Mouse (Mus musculus): Measurements from ENCODE around the gene Elmod2. TPM values are rescaled to one million over a fixed set of nuclear protein-coding genes. Genes with fewer than 3 reads are reported as not detected.

Gene Elmod2
- 15.3 TPM for polyA plus RNA-seq (2017; shearing (Covaris generic))

DNA sequence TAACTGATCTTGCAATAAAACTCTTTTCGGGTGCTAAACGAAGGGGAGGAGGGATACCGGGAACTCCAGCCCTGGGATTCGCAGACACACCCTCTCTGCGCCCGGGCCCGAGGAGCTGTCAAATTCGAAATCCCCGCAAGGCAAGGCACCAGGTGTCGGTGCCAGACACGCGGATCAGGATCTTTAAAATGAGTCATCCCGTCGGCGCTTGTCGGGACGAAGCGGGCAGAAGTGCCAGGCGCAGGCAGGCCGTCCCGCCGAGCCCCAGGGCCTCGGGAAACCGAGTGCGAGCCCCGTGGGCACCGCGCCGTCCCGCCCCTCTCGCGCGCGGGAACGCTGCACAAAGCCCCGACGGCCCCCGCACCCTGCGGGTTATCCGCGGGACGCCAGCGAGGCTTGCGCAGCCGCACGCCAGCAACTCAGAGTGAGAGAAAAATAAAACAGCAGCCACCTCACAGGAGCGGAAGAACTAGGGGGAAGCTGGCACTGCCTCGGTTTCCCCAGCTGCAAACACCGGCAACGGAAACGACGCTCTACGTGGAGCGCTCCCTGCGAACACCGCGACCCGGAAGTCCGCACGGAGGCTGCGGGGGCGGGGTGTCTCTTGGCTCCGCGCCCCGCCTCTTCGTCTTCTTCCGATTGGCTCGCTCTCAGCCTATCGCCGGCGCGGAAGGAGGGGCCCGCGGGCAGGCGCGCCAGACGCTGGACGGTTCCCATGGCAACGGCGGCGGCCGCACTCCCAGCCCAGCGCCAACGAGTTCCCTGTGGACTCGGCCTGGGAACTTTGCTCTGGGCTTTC is at the start of gene Elmod2:
Gene Elmod2 (minus strand): TSS at position 588 of the 799 bp plus-strand sequence.

DNA sequence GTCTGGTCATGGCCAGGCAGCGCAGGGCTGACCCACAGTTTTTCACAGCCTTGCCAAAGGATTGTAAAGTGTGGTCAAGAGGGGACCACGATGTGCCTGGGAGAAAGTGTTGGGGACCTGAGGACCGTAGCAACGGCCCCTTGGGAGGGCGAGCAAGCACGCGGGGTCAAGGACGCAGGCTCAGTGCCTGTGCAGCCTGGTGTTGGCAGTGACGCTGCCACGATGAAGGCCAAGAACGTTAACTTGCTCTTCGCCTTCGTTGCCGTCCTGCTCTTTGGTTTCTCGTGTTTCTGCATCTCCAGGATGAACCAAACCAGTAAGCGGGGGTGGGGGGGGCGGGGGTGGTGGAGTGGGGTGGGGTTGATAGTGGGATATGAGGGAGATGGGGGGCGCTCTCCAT is 16.0 kb upstream of the Elmod2 start, which contains the start of gene Mgat4d:
Gene Mgat4d (plus strand): TSS at position 209 of the 400 bp plus-strand sequence.

DNA sequence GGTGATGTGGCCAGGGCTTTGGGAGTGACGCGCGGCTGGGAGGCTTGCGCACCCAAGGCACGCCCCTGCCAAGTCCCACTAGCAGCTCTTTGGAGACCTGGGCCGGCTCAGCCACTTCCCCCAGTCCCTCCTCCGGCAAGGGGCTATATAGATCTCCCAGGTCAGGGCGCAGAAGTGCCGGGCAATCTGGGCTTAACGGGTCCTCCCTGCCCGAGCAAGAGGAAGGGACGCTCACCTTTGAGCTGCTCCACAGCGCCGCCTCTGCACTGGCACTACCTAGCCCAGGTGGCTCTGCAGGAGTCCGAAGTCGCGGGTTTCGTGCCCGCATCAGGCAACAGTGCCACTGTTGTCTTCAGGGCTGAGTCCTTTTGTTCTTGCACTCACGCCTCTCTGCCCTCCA is 42.1 kb downstream of the Elmod2 start, which contains the start of gene Ucp1:
Gene Ucp1 (plus strand): TSS at position 177 of the 400 bp plus-strand sequence.

Other genes starting within 250 kb of the Elmod2 start
- gene Tbc1d9, start 167.1 kb downstream of the Elmod2 start, polyA plus RNA-seq (2017; shearing (Covaris generic)) = 0.20 TPM
- gene Gm10645, start 166.3 kb downstream of the Elmod2 start, polyA plus RNA-seq (2017; shearing (Covaris generic)) = not detected
- not detected for gene Ucp1, start 42.1 kb downstream of the Elmod2 start, polyA plus RNA-seq (2017; shearing (Covaris generic))
- not detected for gene Mgat4d, start 16.0 kb upstream of the Elmod2 start, polyA plus RNA-seq (2017; shearing (Covaris generic))
- gene Clgn, start 57.4 kb upstream of the Elmod2 start, polyA plus RNA-seq (2017; shearing (Covaris generic)) = 0.18 TPM
- 25.8 TPM for gene Scoc, start 125.9 kb upstream of the Elmod2 start, polyA plus RNA-seq (2017; shearing (Covaris generic))
- not detected for gene Olfr370, start 203.3 kb upstream of the Elmod2 start, polyA plus RNA-seq (2017; shearing (Covaris generic))
- gene Ndufb7, start 234.2 kb upstream of the Elmod2 start, polyA plus RNA-seq (2017; shearing (Covaris generic)) = 242 TPM